Comparison of ENCODE assay signal across 26 mouse cellular contexts in genomic region chr19:10197130-10197529, GRCm38 (mm10). TPM values are rescaled to one million over a fixed set of nuclear protein-coding genes. Genes with fewer than 3 reads are reported as not detected.
"Had no signal": no experiment of that assay in that cellular context is flagged by ENCODE, and none has a peak within 500 bp of the region (broad histone marks: within the 10 kb centered on the region; RNA-seq: fewer than 3 reads in every experiment).

No protein-coding gene starts in this region.

- H3K27ac ChIP-seq: gastrocnemius, adult 2 months; heart, embryonic 10.5 days; heart, embryonic 13.5 days; heart, embryonic 15.5 days; hindbrain, embryonic 13.5 days; hindbrain, embryonic 15.5 days; hindbrain, postnatal 0 days; intestine, embryonic 15.5 days; layer of hippocampus, adult 2 months; left cerebral cortex, adult 2 months; liver, embryonic 15.5 days had no signal

- H3K9me3 ChIP-seq: heart, embryonic 10.5 days; heart, embryonic 13.5 days; heart, embryonic 15.5 days; hindbrain, embryonic 13.5 days; hindbrain, embryonic 15.5 days; intestine, embryonic 15.5 days; liver, embryonic 13.5 days; liver, embryonic 15.5 days had no signal

- H3K9ac ChIP-seq: heart, embryonic 13.5 days; heart, embryonic 15.5 days; hindbrain, embryonic 13.5 days; hindbrain, embryonic 15.5 days; intestine, embryonic 15.5 days; liver, embryonic 13.5 days; liver, embryonic 15.5 days had no signal

- H3K4me3 ChIP-seq: gastrocnemius, adult 2 months; heart, embryonic 10.5 days; heart, embryonic 13.5 days; heart, embryonic 15.5 days; hindbrain, embryonic 13.5 days; hindbrain, embryonic 15.5 days; intestine, embryonic 15.5 days; layer of hippocampus, adult 2 months; left cerebral cortex, adult 2 months; liver, embryonic 13.5 days; liver, embryonic 15.5 days had no signal

- ATAC-seq: hindbrain, postnatal 0 days; intestine, postnatal 0 days had no signal

- H3K27me3 ChIP-seq: heart, embryonic 13.5 days; heart, embryonic 15.5 days; hindbrain, embryonic 13.5 days; hindbrain, embryonic 15.5 days; intestine, embryonic 15.5 days; liver, embryonic 13.5 days; liver, embryonic 15.5 days had no signal

- H3K4me1 ChIP-seq: heart, embryonic 10.5 days; hindbrain, embryonic 13.5 days; hindbrain, embryonic 15.5 days had no signal

- H3K4me2 ChIP-seq: heart, embryonic 13.5 days; heart, embryonic 15.5 days; hindbrain, embryonic 13.5 days; hindbrain, embryonic 15.5 days; intestine, embryonic 15.5 days; liver, embryonic 13.5 days; liver, embryonic 15.5 days had no signal

- DNase-seq: gastrocnemius, adult 2 months; gastrocnemius, postnatal 10 days; gastrocnemius, postnatal 25 days; heart, adult 18-20 months; heart, postnatal 14 days; heart, postnatal 36 days; kidney, adult 18-20 months; kidney, adult 8-10 months; kidney, postnatal 10 days; kidney, postnatal 25 days; kidney, postnatal 4 days; liver; liver, embryonic 13.5 days had no signal

RNA-seq across cellular contexts. Expression of gene Myrf, which starts 43.4 kb away (rescaled TPM):
- total RNA-seq: gastrocnemius, adult 2 months; gastrocnemius, postnatal 25 days; granulocyte monocyte progenitor cell, adult 5-6 weeks; hematopoietic stem cell, adult 5-6 weeks had no signal
